8 mouse cellular contexts compared by ENCODE assay signal in genomic region chr2:92431611-92432179, GRCm38 (mm10). TPM values are rescaled to one million over a fixed set of nuclear protein-coding genes. Genes with fewer than 3 reads are reported as not detected.
DNase-seq lines count a peak whose midpoint lies in the region; ATAC-seq and TF ChIP-seq lines count a peak whose summit lies in the region.

No protein-coding gene starts in this region.

- H3K4me3 ChIP-seq in kidney, postnatal 0 days (replicated peaks; ENCODE audit: low read depth, low read length): peak overlapping the region; percentile 18
- H3K4me3 ChIP-seq in hindbrain, embryonic 12.5 days: peak overlapping the region; percentile 93
- peak overlapping the region; percentile 87 for H3K4me3 ChIP-seq in midbrain, embryonic 13.5 days (replicated peaks)

- H3K27me3 ChIP-seq in kidney, postnatal 0 days (ENCODE audit: insufficient read depth, low read length): no peaks in the 10 kb centered on the region
- H3K27me3 ChIP-seq in hindbrain, embryonic 12.5 days: peaks cover 5% of the 10 kb centered on the region; the same call in 1 of the 2 replicates
- H3K27me3 ChIP-seq in midbrain, embryonic 13.5 days: peaks cover 8% of the 10 kb centered on the region; the same call in 1 of the 2 replicates

- no peaks in the 10 kb centered on the region for H3K9me3 ChIP-seq in kidney, postnatal 0 days (replicated peaks; ENCODE audit: low read length)
- no peaks in the 10 kb centered on the region for H3K9me3 ChIP-seq in hindbrain, embryonic 12.5 days (replicated peaks)
- H3K9me3 ChIP-seq in midbrain, embryonic 13.5 days: no peaks in the 10 kb centered on the region

- WGBS in kidney, postnatal 0 days: 27% methylated on average over 11 of the region's 11 CpGs
- 26% methylated on average over 11 of the region's 11 CpGs for WGBS in hindbrain, embryonic 12.5 days
- 8% methylated on average over 11 of the region's 11 CpGs for WGBS in midbrain, embryonic 13.5 days

- no peak for ATAC-seq in kidney, postnatal 0 days (replicated peaks; ENCODE audit: low FRiP score, low read depth)
- ATAC-seq in hindbrain, embryonic 12.5 days (ENCODE audit: low FRiP score): no peak
- no peak for ATAC-seq in midbrain, embryonic 13.5 days

- no peak for DNase-seq in kidney, postnatal 0 days (ENCODE audit: low spot score)
- no peak for DNase-seq in kidney, adult 18-20 months
- peak; percentile 55 to 57 for DNase-seq in cerebellum, postnatal 10 days
- no peak for DNase-seq in urinary bladder, postnatal 14 days (ENCODE audit: low spot score)
- DNase-seq in left cerebral cortex, adult 8-10 months (ENCODE audit: low spot score in 2 of 2): no peak
- no peak for DNase-seq in gastrocnemius, postnatal 25 days

- no peak for TF ChIP-seq CTCF in kidney, postnatal 0 days (IDR thresholded peaks at IDR 0.05; ENCODE audit: low read depth)

- peak overlapping the region; percentile 47; the same call in 1 of the 2 replicates for H3K27ac ChIP-seq in kidney, postnatal 0 days
- H3K27ac ChIP-seq in hindbrain, embryonic 12.5 days: peak overlapping the region; percentile 87
- H3K27ac ChIP-seq in midbrain, embryonic 13.5 days: peak overlapping the region; percentile 82

- H3K4me2 ChIP-seq in kidney, postnatal 0 days (ENCODE audit: low read length): peak overlapping the region; percentile 83
- H3K4me2 ChIP-seq in hindbrain, embryonic 12.5 days (replicated peaks): peak overlapping the region; percentile 89
- H3K4me2 ChIP-seq in midbrain, embryonic 13.5 days (replicated peaks): peak overlapping the region; percentile 87

- H3K4me1 ChIP-seq in kidney, postnatal 0 days (replicated peaks; ENCODE audit: insufficient read depth, low read length): peaks cover 37% of the 10 kb centered on the region
- H3K4me1 ChIP-seq in hindbrain, embryonic 12.5 days: peaks cover 64% of the 10 kb centered on the region
- peaks cover 75% of the 10 kb centered on the region for H3K4me1 ChIP-seq in midbrain, embryonic 13.5 days (replicated peaks)

- no peaks in the 10 kb centered on the region for H3K36me3 ChIP-seq in kidney, postnatal 0 days (ENCODE audit: insufficient read depth, low read length)
- no peaks in the 10 kb centered on the region for H3K36me3 ChIP-seq in hindbrain, embryonic 12.5 days
- H3K36me3 ChIP-seq in midbrain, embryonic 13.5 days: peaks cover under 1% of the 10 kb centered on the region; the same call in 1 of the 2 replicates

- H3K9ac ChIP-seq in kidney, postnatal 0 days (ENCODE audit: low read depth, low read length): 0 out of 2 replicates have a peak overlapping the region, but pooled peaks have one; percentile 19
- peak overlapping the region; percentile 91 for H3K9ac ChIP-seq in hindbrain, embryonic 12.5 days
- H3K9ac ChIP-seq in midbrain, embryonic 13.5 days (replicated peaks): peak overlapping the region; percentile 90

RNA-seq across cellular contexts. Expression of gene Cry2, which starts 2.1 kb away (rescaled TPM):
- 10.1 and 12.8 TPM in 2 replicates for polyA plus RNA-seq in kidney, postnatal 0 days (2015; fragmentation: Nextera tagmentation; extraction: Ambion mirVana)
- polyA plus RNA-seq in hindbrain, embryonic 12.5 days (2016; fragmentation: Nextera tagmentation; extraction: Ambion mirVana): 38.1 and 39.9 TPM in 2 replicates
- polyA plus RNA-seq in midbrain, embryonic 13.5 days (2015; fragmentation: Nextera tagmentation; extraction: Ambion mirVana): 35.8 and 36.2 TPM in 2 replicates
- total RNA-seq in left cerebral cortex, adult 8-10 months (2022): 100 to 1,000 TPM; 121 to 130 (median 128) TPM
- total RNA-seq in gastrocnemius, postnatal 25 days (2021): 10 to 100 TPM; 11.9 to 19.8 TPM

RNA-seq across cellular contexts. Expression of gene Slc35c1, which starts 28.6 kb away (rescaled TPM):
- polyA plus RNA-seq in kidney, postnatal 0 days (2015; fragmentation: Nextera tagmentation; extraction: Ambion mirVana): 14.8 and 15.5 TPM in 2 replicates
- 11.9 and 12.5 TPM in 2 replicates for polyA plus RNA-seq in hindbrain, embryonic 12.5 days (2016; fragmentation: Nextera tagmentation; extraction: Ambion mirVana)
- polyA plus RNA-seq in midbrain, embryonic 13.5 days (2015; fragmentation: Nextera tagmentation; extraction: Ambion mirVana): 8.9 and 10.6 TPM in 2 replicates
- 10 to 100 TPM; 15.3 to 18.1 (median 16.3) TPM for total RNA-seq in left cerebral cortex, adult 8-10 months (2022)
- total RNA-seq in gastrocnemius, postnatal 25 days (2021): 1 to 10 TPM; 5.1 to 5.6 TPM

RNA-seq across cellular contexts. Expression of gene Mapk8ip1, which starts 30.6 kb away (rescaled TPM):
- 25.9 and 28.2 TPM in 2 replicates for polyA plus RNA-seq in kidney, postnatal 0 days (2015; fragmentation: Nextera tagmentation; extraction: Ambion mirVana)
- 112 and 115 TPM in 2 replicates for polyA plus RNA-seq in hindbrain, embryonic 12.5 days (2016; fragmentation: Nextera tagmentation; extraction: Ambion mirVana)
- polyA plus RNA-seq in midbrain, embryonic 13.5 days (2015; fragmentation: Nextera tagmentation; extraction: Ambion mirVana): 86.9 and 111 TPM in 2 replicates
- total RNA-seq in left cerebral cortex, adult 8-10 months (2022): 100 to 1,000 TPM; 328 to 363 (median 345) TPM
- total RNA-seq in gastrocnemius, postnatal 25 days (2021): 1 to 10 TPM; 7.9 to 9.2 TPM

RNA-seq across cellular contexts. Expression of gene 1700029I15Rik, which starts 49.4 kb away (rescaled TPM):
- polyA plus RNA-seq in kidney, postnatal 0 days (2015; fragmentation: Nextera tagmentation; extraction: Ambion mirVana): 1.8 and 2.5 TPM in 2 replicates
- polyA plus RNA-seq in hindbrain, embryonic 12.5 days (2016; fragmentation: Nextera tagmentation; extraction: Ambion mirVana): 7.6 and 8.1 TPM in 2 replicates
- polyA plus RNA-seq in midbrain, embryonic 13.5 days (2015; fragmentation: Nextera tagmentation; extraction: Ambion mirVana): 8.0 and 8.9 TPM in 2 replicates
- 1 to 10 TPM; 2.1 to 4.8 (median 3.4) TPM for total RNA-seq in left cerebral cortex, adult 8-10 months (2022)
- 1 to 10 TPM in 1 of 2 experiments, under 1 TPM in 1; 0.87 to 1.0 TPM for total RNA-seq in gastrocnemius, postnatal 25 days (2021)

RNA-seq across cellular contexts. Expression of gene Large2, which starts 57.0 kb away (rescaled TPM):
- polyA plus RNA-seq in kidney, postnatal 0 days (2015; fragmentation: Nextera tagmentation; extraction: Ambion mirVana): 30.6 and 34.3 TPM in 2 replicates
- 5.4 and 7.0 TPM in 2 replicates for polyA plus RNA-seq in hindbrain, embryonic 12.5 days (2016; fragmentation: Nextera tagmentation; extraction: Ambion mirVana)
- 1.5 and 2.5 TPM in 2 replicates for polyA plus RNA-seq in midbrain, embryonic 13.5 days (2015; fragmentation: Nextera tagmentation; extraction: Ambion mirVana)
- 1 to 10 TPM in 2 of 4 experiments, under 1 TPM in 2; 0.50 to 1.5 (median 0.85) TPM for total RNA-seq in left cerebral cortex, adult 8-10 months (2022)
- under 1 TPM; 0.54 to 0.88 TPM for total RNA-seq in gastrocnemius, postnatal 25 days (2021)

Comparison
In these comparisons a context has a peak if more than half of its experiments do, and no peak if none do; other contexts are left out.
1. DNase-seq: peak in cerebellum, postnatal 10 days (2 of 2); none in kidney, postnatal 0 days (single experiment), kidney, adult 18-20 months (single experiment), urinary bladder, postnatal 14 days (single experiment), left cerebral cortex, adult 8-10 months (0 of 2) and gastrocnemius, postnatal 25 days (single experiment).
2. H3K4me3 ChIP-seq: peak in every context shown above with its lines; median percentile 93 in hindbrain, embryonic 12.5 days; 87 in midbrain, embryonic 13.5 days; 18 in kidney, postnatal 0 days.
3. H3K9ac ChIP-seq: peak in every context shown above with its lines; median percentile 91 in hindbrain, embryonic 12.5 days; 90 in midbrain, embryonic 13.5 days; 19 in kidney, postnatal 0 days.
4. Peak in every context shown above with its lines, with median percentiles within 50 percentile points of each other: H3K27ac ChIP-seq and H3K4me2 ChIP-seq.